ENCODE assay signal across 12 mouse cellular contexts in genomic region chr9:102262100-102262501, GRCm38 (mm10).
DNase-seq lines count a peak whose midpoint lies in the region; ATAC-seq and TF ChIP-seq lines count a peak whose summit lies in the region.
"Had no signal": no experiment of that assay in that cellular context is flagged by ENCODE, and none has a peak within 500 bp of the region (broad histone marks: within the 10 kb centered on the region; RNA-seq: fewer than 3 reads in every experiment).

No protein-coding gene starts in this region.

- 14% methylated on average over 4 of the region's 4 CpGs for WGBS in forebrain, embryonic 10.5 days
- WGBS in forebrain, postnatal 0 days = 22% methylated on average over 4 of the region's 4 CpGs
- WGBS in forebrain, embryonic 14.5 days = 11% methylated on average over 4 of the region's 4 CpGs
- 31% methylated on average over 4 of the region's 4 CpGs for WGBS in liver, embryonic 12.5 days (ENCODE audit: insufficient replicate concordance)

- no peaks in the 10 kb centered on the region for H3K79me2 ChIP-seq in myocyte (ENCODE audit: control insufficient read depth, insufficient read depth)

- no peak overlapping the region for H3K4me2 ChIP-seq in forebrain, postnatal 0 days (ENCODE audit: low read depth)
- no peak overlapping the region for H3K4me2 ChIP-seq in forebrain, embryonic 14.5 days (ENCODE audit: low read length)
- peak overlapping the region; percentile 12 for H3K4me2 ChIP-seq in myocyte (ENCODE audit: low read depth)
- H3K4me2 ChIP-seq in liver, embryonic 12.5 days = no peak overlapping the region

- H3K4me1 ChIP-seq in forebrain, embryonic 10.5 days = peaks cover 78% of the 10 kb centered on the region
- H3K4me1 ChIP-seq in forebrain, postnatal 0 days (ENCODE audit: insufficient read depth) = peaks cover under 1% of the 10 kb centered on the region
- H3K4me1 ChIP-seq in forebrain, embryonic 14.5 days (ENCODE audit: control insufficient read depth, insufficient read depth, low read length) = peaks cover 18% of the 10 kb centered on the region
- H3K4me1 ChIP-seq in liver, embryonic 12.5 days = no peaks in the 10 kb centered on the region

- H3K27ac ChIP-seq in forebrain, embryonic 10.5 days = peak overlapping the region; percentile 71
- no peak overlapping the region for H3K27ac ChIP-seq in forebrain, postnatal 0 days (ENCODE audit: low read depth, low read length)
- no peak overlapping the region for H3K27ac ChIP-seq in forebrain, embryonic 14.5 days (ENCODE audit: low read depth, low read length)
- H3K27ac ChIP-seq in liver, embryonic 12.5 days = no peak overlapping the region

- intact Hi-C loops in heart, postnatal 14 days (cut with DNase I) = loop anchor here (10.0 kb wide), 1 partner anchor 283 kb away; no protein-coding TSS in a partner anchor

- ATAC-seq in forebrain, postnatal 0 days = no peak
- peak; percentile 47; the same call in 1 of the 2 replicates for ATAC-seq in forebrain, embryonic 14.5 days
- ATAC-seq in liver, embryonic 12.5 days = no peak

- TF ChIP-seq POLR2A in myocyte (IDR thresholded peaks at IDR 0.05; ENCODE audit: insufficient read length, low read depth) = no peak

- H3K9ac ChIP-seq in forebrain, postnatal 0 days = no peak overlapping the region
- H3K9ac ChIP-seq in forebrain, embryonic 14.5 days (ENCODE audit: low read length) = no peak overlapping the region
- H3K9ac ChIP-seq in liver, embryonic 12.5 days = no peak overlapping the region

- peak overlapping the region; percentile 2; the same call in 1 of the 2 replicates for H3K4me3 ChIP-seq in forebrain, embryonic 10.5 days
- no peak overlapping the region for H3K4me3 ChIP-seq in forebrain, postnatal 0 days (ENCODE audit: low read depth, low read length)
- H3K4me3 ChIP-seq in forebrain, embryonic 14.5 days (ENCODE audit: low read depth, low read length) = no peak overlapping the region
- H3K4me3 ChIP-seq in myocyte = no peak overlapping the region
- H3K4me3 ChIP-seq in liver, embryonic 12.5 days = no peak overlapping the region

- TF ChIP-seq CTCF in forebrain, postnatal 0 days (IDR thresholded peaks at IDR 0.05; ENCODE audit: low read depth) = no peak

- H3K9me3 ChIP-seq in forebrain, embryonic 10.5 days = no peaks in the 10 kb centered on the region
- no peaks in the 10 kb centered on the region for H3K9me3 ChIP-seq in forebrain, postnatal 0 days (ENCODE audit: low read length)
- no peaks in the 10 kb centered on the region for H3K9me3 ChIP-seq in forebrain, embryonic 14.5 days (replicated peaks; ENCODE audit: control insufficient read depth, low read length)
- no peaks in the 10 kb centered on the region for H3K9me3 ChIP-seq in liver, embryonic 12.5 days (replicated peaks)

- H3K36me3 ChIP-seq in forebrain, embryonic 10.5 days (replicated peaks) = no peaks in the 10 kb centered on the region
- H3K36me3 ChIP-seq in forebrain, postnatal 0 days (ENCODE audit: insufficient read depth) = no peaks in the 10 kb centered on the region
- H3K36me3 ChIP-seq in forebrain, embryonic 14.5 days (ENCODE audit: control insufficient read depth, insufficient read depth, low read length) = no peaks in the 10 kb centered on the region
- no peaks in the 10 kb centered on the region for H3K36me3 ChIP-seq in myocyte (ENCODE audit: control insufficient read depth, insufficient read depth)
- no peaks in the 10 kb centered on the region for H3K36me3 ChIP-seq in liver, embryonic 12.5 days

- peaks cover 92% of the 10 kb centered on the region for H3K27me3 ChIP-seq in forebrain, embryonic 10.5 days (ENCODE audit: poor library complexity, severe bottlenecking)
- H3K27me3 ChIP-seq in forebrain, postnatal 0 days (ENCODE audit: insufficient read depth, low read length) = peaks cover 4% of the 10 kb centered on the region
- H3K27me3 ChIP-seq in forebrain, embryonic 14.5 days (replicated peaks; ENCODE audit: control insufficient read depth, insufficient read depth, low read length) = peaks cover 18% of the 10 kb centered on the region
- peaks cover 30% of the 10 kb centered on the region for H3K27me3 ChIP-seq in myocyte (ENCODE audit: control insufficient read depth, insufficient read depth, insufficient read length)
- H3K27me3 ChIP-seq in liver, embryonic 12.5 days (replicated peaks) = peaks cover 28% of the 10 kb centered on the region

- no peak overlapping the region for H3ac ChIP-seq in myocyte (ENCODE audit: control insufficient read depth, insufficient read length)

- peak; percentile 40 for DNase-seq in forebrain, embryonic 10.5 days (ENCODE audit: extremely low spot score, low spot score)
- DNase-seq in forebrain, postnatal 0 days = no peak
- peak; percentile 28 for DNase-seq in forebrain, embryonic 14.5 days (ENCODE audit: low spot score)
- DNase-seq in heart, postnatal 14 days = peak; percentile 7 to 28
- no peak for DNase-seq in right cerebral cortex, postnatal 14 days
- no peak for DNase-seq in adipocyte (ENCODE audit: low spot score)
- DNase-seq: adrenal gland, postnatal 25 days; cerebellum, postnatal 10 days; kidney, postnatal 25 days; retina, postnatal 1 day had no signal

TF ChIP-seq in myocyte, 11 proteins besides CTCF, POLR2A, EP300 and RAD21:
- TF ChIP-seq TCF3 (IDR thresholded peaks at IDR 0.05; ENCODE audit: insufficient read length, low read depth) (no peak), MYOD1 (IDR thresholded peaks at IDR 0.05; ENCODE audit: control insufficient read depth in 1 of 3, insufficient read length in 2 of 3, low read depth in 2 of 3) (peak; percentile 19 to 91 (median 74)), MAX (IDR thresholded peaks at IDR 0.05; ENCODE audit: low read depth) (no peak), MYOG (IDR thresholded peaks at IDR 0.05; ENCODE audit: control insufficient read depth in 1 of 3, insufficient read depth in 1 of 3, insufficient read length in 2 of 3, low read depth in 2 of 3) (peak; percentile 60 to 94 (median 89)), POLR2AphosphoS2 (IDR thresholded peaks at IDR 0.05; ENCODE audit: insufficient read length, low read depth) (no peak), USF1 (IDR thresholded peaks at IDR 0.05; ENCODE audit: low read depth) (no peak), REST (IDR thresholded peaks at IDR 0.05; ENCODE audit: insufficient read depth, insufficient read length) (no peak), CEBPB (IDR thresholded peaks at IDR 0.05; ENCODE audit: insufficient read depth, poor library complexity, severe bottlenecking) (no peak), TCF12 (IDR thresholded peaks at IDR 0.05; ENCODE audit: insufficient read depth, poor library complexity, severe bottlenecking) (peak; percentile 42), SRF (IDR thresholded peaks at IDR 0.05; ENCODE audit: control insufficient read depth, insufficient read length, low read depth) (no peak), E2F4 (IDR thresholded peaks at IDR 0.05; ENCODE audit: insufficient read depth) (no peak)

Comparison
In these comparisons a context has a peak if more than half of its experiments do, and no peak if none do; other contexts are left out.
1. DNase-seq: peak in forebrain, embryonic 10.5 days (single experiment), forebrain, embryonic 14.5 days (single experiment) and heart, postnatal 14 days (2 of 2); none in forebrain, postnatal 0 days (single experiment), right cerebral cortex, postnatal 14 days (single experiment) and adipocyte (single experiment).